Mouse (Mus musculus): ENCODE data around the gene Rest. TPM values are rescaled to one million over a fixed set of nuclear protein-coding genes. Genes with fewer than 3 reads are reported as not detected.

Gene Rest
- polyA plus RNA-seq, 1 experiment from 2014 or later = 8.0 TPM

DNA sequence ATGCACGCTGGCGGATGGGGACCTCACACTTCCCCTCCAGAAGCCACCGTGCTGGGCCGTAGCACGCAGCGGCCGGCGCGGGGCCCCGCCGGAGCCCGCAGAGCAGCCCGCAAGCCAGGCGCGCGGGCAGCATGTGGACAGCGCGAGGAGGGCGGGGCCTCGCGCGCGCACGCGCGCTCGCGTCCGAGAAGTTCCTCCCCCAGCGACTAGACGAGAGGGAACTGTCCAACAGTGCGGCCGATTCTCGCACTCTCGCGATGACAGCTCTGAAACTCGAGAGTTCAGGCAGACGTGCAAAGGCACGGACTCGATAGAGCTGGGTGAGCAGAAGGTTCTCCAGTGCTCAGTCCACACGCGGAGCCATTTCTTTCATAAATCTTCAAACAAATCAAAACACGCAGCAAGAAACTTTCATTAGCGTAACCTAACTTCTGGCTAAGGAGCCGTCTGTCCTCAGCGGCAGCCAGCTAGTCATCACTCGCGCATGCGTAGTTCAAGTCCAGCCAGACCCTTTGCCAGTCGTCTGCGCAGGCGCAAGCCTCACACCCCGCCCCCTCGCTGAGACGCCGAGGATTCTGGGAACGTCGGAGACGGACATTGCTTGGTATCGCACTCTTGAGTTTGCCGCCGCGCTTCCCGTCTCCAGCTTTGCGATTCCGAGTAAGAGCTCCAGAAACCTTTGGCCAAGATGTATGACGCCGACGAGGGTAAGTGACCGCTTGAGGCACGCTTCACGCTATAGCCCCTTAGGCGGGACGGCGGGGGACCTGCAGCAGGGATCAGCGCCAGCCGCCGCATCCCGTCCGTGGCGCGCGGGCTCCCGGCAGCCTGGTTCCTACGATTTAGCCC, 44.9 kb downstream of the Rest start, which contains the start of the genes Noa1 and Polr2b:
Noa1 (minus strand) TSS at position 161 of the 849 bp plus-strand sequence.
Polr2b (plus strand) TSS at position 224 of the 849 bp plus-strand sequence.
- peaks cover 42% of the 10 kb centered on the region for H3K36me3 ChIP-seq
- peak within 1 kb of the TSS; percentile 90 for H3K9ac ChIP-seq
- no peaks in the 10 kb centered on the region for H3K9me3 ChIP-seq (replicated peaks)
- DNase-seq (peak; percentile 98), ATAC-seq (ENCODE audit: low read depth) (peak; percentile 94)
- peak within 1 kb of the TSS; percentile 89 for H3K27ac ChIP-seq
- peak within 1 kb of the TSS; percentile 88 for H3K4me3 ChIP-seq (replicated peaks)
- under 1% methylated on average over 80 of the region's 85 CpGs for WGBS (ENCODE audit: insufficient replicate concordance)
- peak within 1 kb of the TSS; percentile 100 for H3K4me2 ChIP-seq
- H3K4me1 ChIP-seq (replicated peaks) = peaks cover 40% of the 10 kb centered on the region
- no peaks in the 10 kb centered on the region for H3K27me3 ChIP-seq

DNA sequence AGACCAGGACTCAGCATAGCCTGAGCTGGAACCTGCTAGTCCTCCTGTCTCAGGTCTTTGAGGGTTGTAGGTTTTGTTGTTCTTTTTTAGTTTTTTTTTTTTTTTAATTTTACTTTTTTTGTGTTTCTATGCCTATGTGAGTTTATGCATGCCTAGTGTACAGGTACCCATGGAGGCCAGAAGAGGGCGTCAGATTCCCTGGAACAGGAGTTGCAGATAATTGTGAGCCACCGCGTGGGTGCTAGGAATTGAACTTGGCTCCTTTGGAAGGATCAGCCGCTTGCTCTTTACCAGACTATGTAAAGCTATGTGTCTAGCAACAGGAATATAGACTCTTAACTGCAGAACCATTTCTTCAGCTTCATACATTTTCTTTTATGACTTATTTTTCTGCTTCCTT, 48.9 kb downstream of the Rest start:
- Histone ChIP-seq H3K9me3 (replicated peaks) (no peaks in the 10 kb centered on the region), H3K4me3 (replicated peaks) (no peak overlapping the region), H3K9ac (no peak overlapping the region), H3K4me1 (replicated peaks) (peaks cover 20% of the 10 kb centered on the region), H3K4me2 (no peak overlapping the region), H3K36me3 (peaks cover 55% of the 10 kb centered on the region), H3K27ac (no peak overlapping the region), H3K27me3 (no peaks in the 10 kb centered on the region)
- no peak for DNase-seq
- WGBS (ENCODE audit: insufficient replicate concordance) = 91% methylated on average over 4 of the region's 4 CpGs
- ATAC-seq (ENCODE audit: low read depth) = no peak

GRCm38 (mm10) chr5:77314986-77315385, 49.7 kb downstream of the Rest start:
- WGBS (ENCODE audit: insufficient replicate concordance) = 85% methylated on average over 6 of the region's 6 CpGs
- no peak for DNase-seq
- no peak overlapping the region for H3K9ac ChIP-seq
- peaks cover 61% of the 10 kb centered on the region for H3K36me3 ChIP-seq
- H3K9me3 ChIP-seq (replicated peaks) = no peaks in the 10 kb centered on the region
- H3K4me3 ChIP-seq (replicated peaks) = no peak overlapping the region
- H3K4me2 ChIP-seq = no peak overlapping the region
- H3K27me3 ChIP-seq = no peaks in the 10 kb centered on the region
- peaks cover 16% of the 10 kb centered on the region for H3K4me1 ChIP-seq (replicated peaks)
- no peak for ATAC-seq (ENCODE audit: low read depth)
- no peak overlapping the region for H3K27ac ChIP-seq

DNA sequence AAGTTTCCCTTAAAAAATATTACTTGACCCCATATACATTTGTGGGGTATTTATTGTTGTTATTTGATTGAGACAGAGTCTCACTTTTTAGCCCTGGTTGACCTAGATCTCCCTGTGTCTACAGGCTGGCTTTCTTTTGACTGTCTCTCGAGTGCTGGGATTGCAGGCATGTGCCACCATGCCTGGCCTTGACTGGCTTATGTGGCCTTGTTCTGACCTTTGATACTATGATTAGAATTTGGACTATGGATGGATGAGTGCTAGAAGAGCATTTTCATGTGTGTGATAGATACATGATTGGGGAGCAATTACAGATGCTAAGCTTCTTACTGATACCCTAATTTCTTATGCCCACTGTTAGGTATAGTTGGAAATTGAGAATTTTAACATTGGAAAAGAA, 59.6 kb downstream of the Rest start:
- Histone ChIP-seq H3K4me3 (replicated peaks) (no peak overlapping the region), H3K4me2 (no peak overlapping the region), H3K27me3 (no peaks in the 10 kb centered on the region), H3K9ac (no peak overlapping the region), H3K9me3 (replicated peaks) (no peaks in the 10 kb centered on the region), H3K27ac (no peak overlapping the region), H3K4me1 (replicated peaks) (no peaks in the 10 kb centered on the region), H3K36me3 (peaks cover 93% of the 10 kb centered on the region)
- WGBS (ENCODE audit: insufficient replicate concordance) = 65% methylated on average over 1 of the region's 1 CpGs
- ATAC-seq (ENCODE audit: low read depth) = no peak
- no peak for DNase-seq

- Histone ChIP-seq H3K36me3 (peaks cover 90% of the 10 kb centered on the region), H3K9ac (no peak overlapping the region), H3K9me3 (replicated peaks) (no peaks in the 10 kb centered on the region), H3K4me1 (replicated peaks) (no peaks in the 10 kb centered on the region), H3K4me3 (replicated peaks) (no peak overlapping the region), H3K27ac (no peak overlapping the region), H3K4me2 (no peak overlapping the region), H3K27me3 (no peaks in the 10 kb centered on the region)
- ATAC-seq (ENCODE audit: low read depth) (no peak), DNase-seq (no peak)
- 62% methylated on average over 5 of the region's 5 CpGs for WGBS (ENCODE audit: insufficient replicate concordance)
Observed at GRCm38 (mm10) chr5:77330154-77330553, 64.9 kb downstream of the Rest start.

Small RNAs within 50 kb of the gene (microRNA-seq; reads per million reads assigned to microRNA genes)
- gene Mir5098 = not detected

Other genes starting within 250 kb of the Rest start
- gene Thegl, start 249.5 kb upstream of the Rest start, polyA plus RNA-seq (2015; fragmentation: Nextera tagmentation; extraction: Ambion mirVana) = 0.38 and 0.40 TPM in 2 replicates
- gene Hopx, start 150.4 kb upstream of the Rest start, polyA plus RNA-seq (2015; fragmentation: Nextera tagmentation; extraction: Ambion mirVana) = 0.14 TPM in 1 of 2 replicates, not detected in the other
- gene Spink2, start 54.0 kb upstream of the Rest start, polyA plus RNA-seq (2015; fragmentation: Nextera tagmentation; extraction: Ambion mirVana) = 0.17 TPM in 1 of 2 replicates, not detected in the other
- 30.1 and 33.6 TPM in 2 replicates for gene Noa1, start 44.6 kb downstream of the Rest start, polyA plus RNA-seq (2015; fragmentation: Nextera tagmentation; extraction: Ambion mirVana)
- 35.3 and 43.0 TPM in 2 replicates for gene Polr2b, start 44.7 kb downstream of the Rest start, polyA plus RNA-seq (2015; fragmentation: Nextera tagmentation; extraction: Ambion mirVana)
- 13.3 and 15.6 TPM in 2 replicates for gene Igfbp7, start 142.6 kb downstream of the Rest start, polyA plus RNA-seq (2015; fragmentation: Nextera tagmentation; extraction: Ambion mirVana)

Data from liver, embryonic 13.5 days (tissue).